Mouse (Mus musculus) limb, embryonic 13.5 days (tissue): ENCODE measurements at regions not wholly inside any gene's neighbourhood (a gene's known extent, or its start where the extent isn't known, plus 50 kb on each side); places are given as distances from the start of the nearest gene placed in this dataset. TPM values are rescaled to one million over a fixed set of nuclear protein-coding genes. Genes with fewer than 3 reads are reported as not detected.

ENCODE experiments used
- microRNA-seq: library from miRNA; unstranded; fragments of <30 nt; microRNA quantifications from one replicate; pipeline ENCODE4, GENCODE M21; 2016

Small RNA genes lying in the stretch of these regions (microRNA-seq; reads per million reads assigned to microRNA genes)
- gene Gm22917, result not detected
